Mouse (Mus musculus) stomach, embryonic 14.5 days (tissue): ENCODE results near the gene Prelp. TPM values are rescaled to one million over a fixed set of nuclear protein-coding genes. Genes with fewer than 3 reads are reported as not detected.

Source experiments
- ATAC-seq: fragments of 200-750 bp; cut with Nextera tagmentation; 2 replicates; pipeline ENCODE4 v1.8.0; 2017; ENCODE audit warnings: low read depth, moderate TSS enrichment; ENCODE audit not compliant: insufficient number of reproducible peaks, insufficient read depth, low FRiP score
- H3K27ac ChIP-seq: fragments of 300-500 bp; sonication (generic); 2 replicates; pipeline ENCODE4 v1.5.1; 2014; ENCODE audit warnings: mild to moderate bottlenecking, low read length, moderate library complexity, mixed read lengths
- H3K27me3 ChIP-seq: fragments of 300-500 bp; sonication (generic); 2 replicates; pipeline ENCODE4 v1.6.1; 2014; ENCODE audit warnings: low read length, control low read depth, mixed read lengths; ENCODE audit not compliant: control insufficient read depth, insufficient read depth
- H3K36me3 ChIP-seq: fragments of 300-500 bp; sonication (generic); 2 replicates; pipeline ENCODE4 v1.6.1; 2014; ENCODE audit warnings: mild to moderate bottlenecking, control low read depth, low read length, moderate library complexity, mixed read lengths; ENCODE audit not compliant: control insufficient read depth, insufficient read depth
- H3K4me1 ChIP-seq: fragments of 300-500 bp; sonication (generic); 2 replicates; pipeline ENCODE4 v1.6.1; 2014; ENCODE audit warnings: low read length, control low read depth, mixed read lengths; ENCODE audit not compliant: control insufficient read depth, insufficient read depth
- H3K4me2 ChIP-seq: fragments of 300-500 bp; sonication (generic); replicated peaks from 2 replicates; pipeline ENCODE4 v1.6.1; 2014; ENCODE audit warnings: low read depth, low read length, control low read depth
- H3K4me3 ChIP-seq: fragments of 300-500 bp; sonication (generic); 2 replicates; pipeline ENCODE4 v1.5.1; 2014; ENCODE audit warnings: low read depth, low read length, control low read depth
- H3K9ac ChIP-seq: fragments of 300-500 bp; sonication (generic); replicated peaks from 2 replicates; pipeline ENCODE4 v1.6.1; 2014; ENCODE audit warnings: low read depth, mild to moderate bottlenecking, control low read depth, low read length, moderate library complexity, mixed read lengths
- H3K9me3 ChIP-seq: fragments of 300-500 bp; sonication (generic); 2 replicates; pipeline ENCODE4 v1.6.1; 2016; ENCODE audit warnings: low read depth, low read length, control low read depth; ENCODE audit not compliant: control insufficient read depth
- WGBS: fragments of 180-500 bp; shearing (Covaris S2); extraction: QIAGEN DNeasy Blood & Tissue Kit; methylation state at CpG from one replicate; pipeline ENCODE4 v1.1.7; 2014; 5-methylcytosine and 5-hydroxymethylcytosine counted together
- polyA plus RNA-seq: library from polyadenylated mRNA; unstranded; fragments of >200 nt; fragmentation: Nextera tagmentation; extraction: Ambion mirVana; gene quantifications from 2 replicates; pipeline ENCODE4 v1.2.1, GENCODE M21; 2014

Prelp gene
- polyA plus RNA-seq, 1 experiment from 2014 or later: 1.6 TPM

DNA sequence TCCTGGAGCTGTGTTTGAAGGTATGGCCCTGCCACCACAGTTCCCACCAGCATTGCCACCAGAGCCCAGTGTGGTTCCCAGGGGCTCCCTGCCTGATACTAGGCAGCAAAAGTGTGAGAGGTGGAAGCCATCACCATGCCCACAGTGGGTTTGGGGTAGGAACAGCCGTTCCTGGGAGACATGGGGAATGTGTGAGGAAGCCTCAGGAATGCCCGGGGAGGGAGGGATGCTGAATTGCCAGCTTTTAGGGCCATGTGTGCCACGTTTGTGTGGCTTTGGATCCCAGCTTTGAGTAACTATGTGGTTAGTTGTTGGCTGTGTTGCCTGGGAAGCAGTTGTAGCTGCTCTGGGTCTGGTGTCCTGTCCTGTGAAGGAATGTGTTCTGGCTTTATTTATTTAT, 20.7 kb upstream of the Prelp start:
- Histone ChIP-seq H3K9me3 (peaks cover 3% of the 10 kb centered on the region; the same call in 1 of the 2 replicates), H3K4me3 (no peak overlapping the region), H3K27ac (no peak overlapping the region), H3K4me1 (peaks cover 3% of the 10 kb centered on the region; the same call in 1 of the 2 replicates), H3K27me3 (no peaks in the 10 kb centered on the region), H3K4me2 (no peak overlapping the region), H3K36me3 (no peaks in the 10 kb centered on the region), H3K9ac (no peak overlapping the region)
- 92% methylated on average over 3 of the region's 3 CpGs for WGBS
- no peak for ATAC-seq

GRCm38 (mm10) chr1:133941158-133941860, 20.1 kb upstream of the Prelp start:
- Histone ChIP-seq H3K27me3 (no peaks in the 10 kb centered on the region), H3K36me3 (no peaks in the 10 kb centered on the region), H3K9me3 (peaks cover 3% of the 10 kb centered on the region; the same call in 1 of the 2 replicates), H3K9ac (no peak overlapping the region), H3K27ac (no peak overlapping the region), H3K4me2 (no peak overlapping the region), H3K4me3 (no peak overlapping the region), H3K4me1 (peaks cover 3% of the 10 kb centered on the region; the same call in 1 of the 2 replicates)
- peak; percentile 43; the same call in 1 of the 2 replicates for ATAC-seq
- 47% methylated on average over 11 of the region's 11 CpGs for WGBS

GRCm38 (mm10) chr1:133940481-133941092, 19.4 kb upstream of the Prelp start:
- no peak overlapping the region for H3K4me3 ChIP-seq
- H3K4me2 ChIP-seq: no peak overlapping the region
- no peak overlapping the region for H3K9ac ChIP-seq
- WGBS: 80% methylated on average over 3 of the region's 3 CpGs
- no peak for ATAC-seq
- no peaks in the 10 kb centered on the region for H3K36me3 ChIP-seq
- H3K4me1 ChIP-seq: peaks cover 3% of the 10 kb centered on the region; the same call in 1 of the 2 replicates
- no peaks in the 10 kb centered on the region for H3K27me3 ChIP-seq
- H3K27ac ChIP-seq: no peak overlapping the region
- peaks cover 3% of the 10 kb centered on the region; the same call in 1 of the 2 replicates for H3K9me3 ChIP-seq

DNA sequence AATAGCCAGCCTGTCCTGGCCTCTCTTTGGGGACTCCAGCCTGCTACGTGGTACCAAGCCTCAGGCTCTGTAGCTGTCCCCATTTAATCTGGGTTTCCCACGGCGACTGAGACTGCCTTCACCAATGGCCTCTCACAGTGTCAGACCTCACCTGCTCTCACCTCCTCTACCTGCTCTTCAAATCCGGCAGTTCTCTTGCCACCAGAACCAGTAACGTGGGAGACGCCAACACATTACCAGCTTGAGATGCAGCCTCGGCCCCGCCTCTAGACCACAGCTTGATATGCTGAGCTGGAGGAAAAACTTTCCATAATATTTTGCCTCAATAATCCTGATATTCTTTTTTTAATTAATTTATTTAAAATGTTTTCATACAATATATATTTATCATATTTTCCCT, 18.5 kb upstream of the Prelp start:
- Histone ChIP-seq H3K4me1 (peaks cover 3% of the 10 kb centered on the region; the same call in 1 of the 2 replicates), H3K4me3 (no peak overlapping the region), H3K9me3 (peaks cover 3% of the 10 kb centered on the region; the same call in 1 of the 2 replicates), H3K27ac (no peak overlapping the region), H3K36me3 (no peaks in the 10 kb centered on the region), H3K4me2 (no peak overlapping the region), H3K9ac (no peak overlapping the region), H3K27me3 (no peaks in the 10 kb centered on the region)
- WGBS: 85% methylated on average over 8 of the region's 8 CpGs
- ATAC-seq: no peak

DNA sequence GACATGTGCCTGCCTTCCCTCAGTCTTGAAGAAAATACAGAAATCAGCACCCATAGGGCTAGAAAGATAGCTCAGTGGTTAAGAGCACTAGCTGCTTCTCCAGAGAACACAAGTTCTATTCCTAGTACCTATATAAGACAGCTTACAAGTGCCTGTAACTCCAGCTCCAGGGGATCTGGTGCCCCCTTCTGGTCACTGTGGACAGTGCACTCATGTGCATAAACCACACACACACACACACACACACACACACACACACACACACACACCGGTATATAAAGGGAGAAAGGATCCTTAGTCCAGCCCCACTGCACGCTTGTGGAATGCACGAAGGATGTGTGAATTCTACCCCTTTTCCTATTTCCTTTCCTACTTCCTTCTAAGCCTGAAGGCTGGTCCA, 15.0 kb upstream of the Prelp start:
- Histone ChIP-seq H3K4me1 (peaks cover 5% of the 10 kb centered on the region; the same call in 1 of the 2 replicates), H3K27ac (no peak overlapping the region), H3K4me3 (no peak overlapping the region), H3K27me3 (no peaks in the 10 kb centered on the region), H3K9ac (no peak overlapping the region), H3K4me2 (no peak overlapping the region), H3K9me3 (no peaks in the 10 kb centered on the region), H3K36me3 (no peaks in the 10 kb centered on the region)
- WGBS: 91% methylated on average over 3 of the region's 3 CpGs
- no peak for ATAC-seq

DNA sequence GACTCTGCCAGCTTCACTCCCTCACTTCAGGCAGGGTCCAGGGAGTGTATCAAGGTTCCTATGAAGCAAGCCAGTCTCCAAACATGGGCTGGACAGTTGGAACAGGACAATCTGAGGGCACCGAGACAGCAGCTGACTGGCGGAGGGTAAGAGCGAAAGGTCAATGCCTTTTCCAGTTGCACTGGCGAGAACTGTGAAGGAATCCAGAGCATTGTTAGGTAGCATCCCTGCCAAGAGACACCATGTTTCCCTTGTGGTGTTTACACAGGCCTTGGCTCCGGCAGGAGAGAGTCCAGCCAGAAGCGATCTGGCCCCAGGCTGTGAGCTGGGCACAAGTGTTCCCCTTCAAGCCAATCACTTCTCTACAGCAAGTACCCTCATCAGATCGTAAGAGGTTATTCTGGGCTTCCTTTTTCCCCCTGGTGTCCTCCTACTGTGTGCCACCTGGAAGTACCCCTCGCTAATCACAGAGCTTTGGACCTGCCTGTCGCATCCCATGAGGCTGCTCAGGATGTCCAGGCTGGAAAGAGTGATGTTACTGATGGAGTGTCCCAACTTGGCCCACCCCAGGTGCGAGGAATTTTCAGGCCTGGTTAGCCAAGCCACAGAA, 13.2 kb upstream of the Prelp start:
- Histone ChIP-seq H3K4me2 (no peak overlapping the region), H3K4me3 (no peak overlapping the region), H3K27ac (no peak overlapping the region), H3K36me3 (no peaks in the 10 kb centered on the region), H3K27me3 (no peaks in the 10 kb centered on the region), H3K4me1 (peaks cover 5% of the 10 kb centered on the region; the same call in 1 of the 2 replicates), H3K9me3 (no peaks in the 10 kb centered on the region), H3K9ac (no peak overlapping the region)
- ATAC-seq: no peak
- WGBS: 80% methylated on average over 10 of the region's 10 CpGs

GRCm38 (mm10) chr1:133933301-133934195, 12.3 kb upstream of the Prelp start:
- ATAC-seq: no peak
- Histone ChIP-seq H3K36me3 (no peaks in the 10 kb centered on the region), H3K4me2 (no peak overlapping the region), H3K27me3 (no peaks in the 10 kb centered on the region), H3K4me3 (no peak overlapping the region), H3K4me1 (peaks cover 5% of the 10 kb centered on the region; the same call in 1 of the 2 replicates), H3K9ac (no peak overlapping the region), H3K9me3 (no peaks in the 10 kb centered on the region), H3K27ac (no peak overlapping the region)
- WGBS: 47% methylated on average over 14 of the region's 14 CpGs

DNA sequence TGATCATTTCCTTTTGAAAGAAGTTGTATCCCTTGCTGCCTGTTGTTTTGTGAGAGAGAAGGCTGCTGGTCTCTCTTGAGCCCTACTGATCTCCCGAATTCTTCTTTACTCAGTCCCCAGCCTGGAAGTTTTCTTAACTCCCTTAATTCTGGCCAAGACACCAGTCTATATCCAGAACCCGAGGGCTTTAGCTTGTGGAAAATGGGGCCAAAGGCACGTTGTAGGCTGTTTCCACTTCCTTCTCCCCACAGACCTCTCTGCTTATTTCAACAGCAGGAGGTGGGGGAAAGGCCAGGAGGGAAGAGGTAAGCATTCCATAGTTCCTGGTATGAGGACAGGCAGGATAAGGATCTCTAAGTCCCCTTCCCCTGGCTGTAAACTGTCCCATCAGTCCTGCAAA, 8.8 kb upstream of the Prelp start:
- Histone ChIP-seq H3K4me1 (peaks cover 5% of the 10 kb centered on the region; the same call in 1 of the 2 replicates), H3K27me3 (no peaks in the 10 kb centered on the region), H3K4me3 (no peak overlapping the region), H3K9me3 (no peaks in the 10 kb centered on the region; the same call in 1 of the 2 replicates), H3K4me2 (no peak overlapping the region), H3K27ac (no peak overlapping the region), H3K9ac (no peak overlapping the region), H3K36me3 (no peaks in the 10 kb centered on the region)
- ATAC-seq: no peak
- 53% methylated on average over 3 of the region's 3 CpGs for WGBS
